Mouse (Mus musculus) lung, postnatal 0 days (tissue): ENCODE data around the gene Dip2b. TPM values are rescaled to one million over a fixed set of nuclear protein-coding genes. Genes with fewer than 3 reads are reported as not detected.
A peak's percentile ranks its signal among the peaks of the same experiment; 100 is the strongest.

Experiments
- ATAC-seq: fragments of 200-750 bp; cut with Nextera tagmentation; 2 replicates; pipeline ENCODE4 v1.8.0; 2017; ENCODE audit warnings: moderate library complexity
- DNase-seq: peaks from one replicate; pipeline ENCODE4 v3.0.0-alpha.2; 2016; ENCODE audit warnings: low spot score
- H3K27ac ChIP-seq: fragments of 300-500 bp; sonication (generic); 2 replicates; pipeline ENCODE4 v1.5.1; 2014; ENCODE audit warnings: antibody characterized with exemption, mild to moderate bottlenecking, low read length, mixed read lengths
- H3K27me3 ChIP-seq: fragments of 300-500 bp; sonication (generic); replicated peaks from 2 replicates; pipeline ENCODE4 v1.6.1; 2014; ENCODE audit warnings: low read length, mixed read lengths; ENCODE audit not compliant: insufficient read depth
- H3K36me3 ChIP-seq: fragments of 300-500 bp; sonication (generic); 2 replicates; pipeline ENCODE4 v1.6.1; 2014; ENCODE audit warnings: low read length, mixed read lengths; ENCODE audit not compliant: insufficient read depth
- H3K4me1 ChIP-seq: fragments of 300-500 bp; sonication (generic); 2 replicates; pipeline ENCODE4 v1.6.1; 2014; ENCODE audit warnings: antibody characterized with exemption, low read depth, low read length, mixed read lengths; ENCODE audit not compliant: insufficient read depth
- H3K4me2 ChIP-seq: fragments of 300-500 bp; sonication (generic); replicated peaks from 2 replicates; pipeline ENCODE4 v1.6.1; 2014; ENCODE audit warnings: low read depth, mild to moderate bottlenecking, low read length, moderate library complexity, mixed read lengths
- H3K4me3 ChIP-seq: fragments of 300-500 bp; sonication (generic); 2 replicates; pipeline ENCODE4 v1.5.1; 2014; ENCODE audit warnings: low read depth, low read length
- H3K9ac ChIP-seq: fragments of 300-500 bp; sonication (generic); replicated peaks from 2 replicates; pipeline ENCODE4 v1.6.1; 2014; ENCODE audit warnings: low read depth, mild to moderate bottlenecking
- H3K9me3 ChIP-seq: fragments of 300-500 bp; sonication (generic); 2 replicates; pipeline ENCODE4 v1.6.1; 2016; ENCODE audit warnings: low read length, mixed read lengths
- CTCF ChIP-seq: IDR thresholded peaks from 2 replicates; pipeline ENCODE4 v1.5.1; 2016; ENCODE audit warnings: antibody characterized with exemption, mild to moderate bottlenecking
- EP300 ChIP-seq: IDR thresholded peaks from 2 replicates; pipeline ENCODE4 v1.6.1; 2016; ENCODE audit warnings: antibody characterized with exemption, mild to moderate bottlenecking, control low read depth
- WGBS: fragments of 180-500 bp; shearing (Covaris S2); extraction: QIAGEN DNeasy Blood & Tissue Kit; methylation state at CpG from one replicate; pipeline ENCODE4 v1.1.7; 2014; 5-methylcytosine and 5-hydroxymethylcytosine counted together
- polyA plus RNA-seq: library from polyadenylated mRNA; unstranded; fragments of >200 nt; fragmentation: Nextera tagmentation; extraction: Ambion mirVana; gene quantifications from 2 replicates; pipeline ENCODE4 v1.2.1, GENCODE M21; 2015

Gene Dip2b
- polyA plus RNA-seq, 1 experiment from 2014 or later, result 6.6 TPM

- Histone ChIP-seq H3K27ac (no peak overlapping the region), H3K9ac (no peak overlapping the region), H3K9me3 (no peaks in the 10 kb centered on the region), H3K4me2 (no peak overlapping the region), H3K27me3 (no peaks in the 10 kb centered on the region), H3K36me3 (peaks cover 9% of the 10 kb centered on the region; the same call in 1 of the 2 replicates), H3K4me1 (no peaks in the 10 kb centered on the region), H3K4me3 (no peak overlapping the region)
- WGBS, result 80% methylated on average over 6 of the region's 6 CpGs
- TF ChIP-seq EP300 (no peak), CTCF (no peak)
- DNase-seq (no peak), ATAC-seq (no peak)
These were observed 198.5 kb downstream of the Dip2b start for GRCm38 (mm10) chr15:100236952-100237351.

GRCm38 (mm10) chr15:100241780-100242179 is 203.3 kb downstream of the Dip2b start:
- DNase-seq (no peak), ATAC-seq (no peak)
- WGBS, result 89% methylated on average over 6 of the region's 6 CpGs
- Histone ChIP-seq H3K4me1 (no peaks in the 10 kb centered on the region), H3K4me3 (no peak overlapping the region), H3K27ac (no peak overlapping the region), H3K9me3 (no peaks in the 10 kb centered on the region), H3K9ac (no peak overlapping the region), H3K4me2 (no peak overlapping the region), H3K36me3 (peaks cover 6% of the 10 kb centered on the region; the same call in 1 of the 2 replicates), H3K27me3 (no peaks in the 10 kb centered on the region)
- TF ChIP-seq CTCF, result no peak
- TF ChIP-seq EP300, result no peak

GRCm38 (mm10) chr15:100245951-100246350 is 207.5 kb downstream of the Dip2b start:
- H3K4me2 ChIP-seq, result no peak overlapping the region
- H3K4me3 ChIP-seq, result no peak overlapping the region
- no peak for TF ChIP-seq CTCF
- TF ChIP-seq EP300, result no peak
- H3K9ac ChIP-seq, result no peak overlapping the region
- DNase-seq (no peak), ATAC-seq (no peak)
- WGBS, result 93% methylated on average over 7 of the region's 7 CpGs
- H3K27me3 ChIP-seq, result no peaks in the 10 kb centered on the region
- no peak overlapping the region for H3K27ac ChIP-seq
- H3K9me3 ChIP-seq, result no peaks in the 10 kb centered on the region
- peaks cover 14% of the 10 kb centered on the region; the same call in 1 of the 2 replicates for H3K36me3 ChIP-seq
- H3K4me1 ChIP-seq, result no peaks in the 10 kb centered on the region

- DNase-seq (no peak), ATAC-seq (no peak)
- H3K9me3 ChIP-seq, result no peaks in the 10 kb centered on the region
- H3K4me3 ChIP-seq, result no peak overlapping the region
- 89% methylated on average over 9 of the region's 9 CpGs for WGBS
- H3K4me2 ChIP-seq, result no peak overlapping the region
- peaks cover 22% of the 10 kb centered on the region; the same call in 1 of the 2 replicates for H3K36me3 ChIP-seq
- H3K27me3 ChIP-seq, result no peaks in the 10 kb centered on the region
- H3K9ac ChIP-seq, result no peak overlapping the region
- H3K4me1 ChIP-seq, result no peaks in the 10 kb centered on the region
- TF ChIP-seq CTCF, result no peak
- TF ChIP-seq EP300, result no peak
- no peak overlapping the region for H3K27ac ChIP-seq
These were observed 208.8 kb downstream of the Dip2b start for GRCm38 (mm10) chr15:100247296-100247695.

GRCm38 (mm10) chr15:100248665-100249433 is 210.4 kb downstream of the Dip2b start:
- Histone ChIP-seq H3K9me3 (no peaks in the 10 kb centered on the region), H3K27ac (no peak overlapping the region), H3K4me1 (no peaks in the 10 kb centered on the region), H3K36me3 (peaks cover 34% of the 10 kb centered on the region; the same call in 1 of the 2 replicates), H3K4me2 (no peak overlapping the region), H3K27me3 (no peaks in the 10 kb centered on the region), H3K9ac (no peak overlapping the region), H3K4me3 (no peak overlapping the region)
- DNase-seq, result no peak
- TF ChIP-seq EP300 (no peak), CTCF (no peak)
- ATAC-seq, result no peak
- WGBS, result 89% methylated on average over 6 of the region's 6 CpGs

GRCm38 (mm10) chr15:100251153-100251780 is 212.8 kb downstream of the Dip2b start:
- H3K27me3 ChIP-seq, result no peaks in the 10 kb centered on the region
- H3K4me2 ChIP-seq, result no peak overlapping the region
- peak; percentile 75 for ATAC-seq
- H3K9ac ChIP-seq, result no peak overlapping the region
- H3K9me3 ChIP-seq, result no peaks in the 10 kb centered on the region
- 0 out of 2 replicates have a peak overlapping the region, but pooled peaks have one; percentile 2 for H3K27ac ChIP-seq
- WGBS, result 73% methylated on average over 6 of the region's 6 CpGs
- peak; percentile 80 for DNase-seq
- peaks cover 47% of the 10 kb centered on the region for H3K36me3 ChIP-seq
- H3K4me3 ChIP-seq, result no peak overlapping the region
- H3K4me1 ChIP-seq, result no peaks in the 10 kb centered on the region
- no peak for TF ChIP-seq EP300
- TF ChIP-seq CTCF, result no peak
